Mouse (Mus musculus) spleen, adult 2 months (tissue): ENCODE results near the gene Ccr10. TPM values are rescaled to one million over a fixed set of nuclear protein-coding genes. Genes with fewer than 3 reads are reported as not detected.

Experiments
- DNase-seq, 2 experiments: peaks; one replicate each; pipeline versions ENCODE4 v3.0.0 to v3.0.0-alpha.2; 2012 to 2021; ENCODE audit warnings: low spot score in 2 of 2, low read depth in 1 of 2
- H3K27ac ChIP-seq: fragments of 200-500 bp; 2 replicates; pipeline ENCODE4 v1.5.1; 2012; ENCODE audit warnings: low read length, inconsistent platforms; ENCODE audit not compliant: insufficient read depth
- H3K27me3 ChIP-seq: fragments of 200-500 bp; 2 replicates; pipeline ENCODE4 v1.6.1; 2012; ENCODE audit warnings: mild to moderate bottlenecking, moderate library complexity, low read length, inconsistent platforms; ENCODE audit not compliant: control insufficient read depth, insufficient read depth
- H3K36me3 ChIP-seq: fragments of 200-500 bp; 2 replicates; pipeline ENCODE4 v1.6.1; 2012; ENCODE audit warnings: mild to moderate bottlenecking, low read length, inconsistent platforms; ENCODE audit not compliant: control insufficient read depth, insufficient read depth
- H3K4me1 ChIP-seq: fragments of 200-500 bp; 2 replicates; pipeline ENCODE4 v1.6.1; 2011; ENCODE audit warnings: inconsistent platforms; ENCODE audit not compliant: control insufficient read depth, insufficient read depth, insufficient read length
- H3K4me3 ChIP-seq: fragments of 200-500 bp; 2 replicates; pipeline ENCODE4 v1.5.1; 2011; ENCODE audit warnings: mild to moderate bottlenecking, inconsistent platforms; ENCODE audit not compliant: insufficient read depth, insufficient read length; ENCODE audit errors: extremely low read depth
- CTCF ChIP-seq: fragments of 200-500 bp; IDR thresholded peaks from 2 replicates; pipeline ENCODE4 v1.5.1; 2011; ENCODE audit warnings: mild to moderate bottlenecking, inconsistent platforms; ENCODE audit not compliant: insufficient read depth, insufficient read length, insufficient replicate concordance; ENCODE audit errors: extremely low read depth
- POLR2A ChIP-seq: fragments of 200-500 bp; IDR thresholded peaks from 2 replicates; pipeline ENCODE4 v1.6.1; 2011; ENCODE audit warnings: low read depth, low read length, inconsistent platforms
- WGBS: fragments of 180-500 bp; shearing (Covaris S2); methylation state at CpG from one replicate; pipeline ENCODE4 v1.1.7; 2018; 5-methylcytosine and 5-hydroxymethylcytosine counted together
- polyA plus RNA-seq: library from polyadenylated mRNA; depleted of rRNA; stranded (reverse); fragments of >200 nt; gene quantifications from 2 replicates; pipeline ENCODE4 v1.2.3, GENCODE M21; 2012

The Ccr10 gene
- polyA plus RNA-seq, 1 experiment = 1.6 TPM

GRCm38 (mm10) chr11:101134217-101134865 lies 40.9 kb downstream of the Ccr10 start:
- Histone ChIP-seq H3K27me3 (no peaks in the 10 kb centered on the region), H3K36me3 (no peaks in the 10 kb centered on the region), H3K4me3 (no peak overlapping the region), H3K4me1 (no peaks in the 10 kb centered on the region), H3K27ac (no peak overlapping the region)
- no peak for DNase-seq
- WGBS = 86% methylated on average over 13 of the region's 13 CpGs
- no peak for TF ChIP-seq CTCF
- TF ChIP-seq POLR2A = no peak

GRCm38 (mm10) chr11:101133037-101133436 lies 42.2 kb downstream of the Ccr10 start:
- H3K4me3 ChIP-seq = no peak overlapping the region
- WGBS = 42% methylated on average over 12 of the region's 12 CpGs
- no peaks in the 10 kb centered on the region for H3K4me1 ChIP-seq
- H3K36me3 ChIP-seq = no peaks in the 10 kb centered on the region
- no peaks in the 10 kb centered on the region for H3K27me3 ChIP-seq
- DNase-seq = no peak
- no peak overlapping the region for H3K27ac ChIP-seq
- TF ChIP-seq POLR2A (no peak), CTCF (no peak)

- 93% methylated on average over 6 of the region's 6 CpGs for WGBS
- DNase-seq = no peak
- no peak overlapping the region for H3K27ac ChIP-seq
These were observed 43.5 kb downstream of the Ccr10 start for GRCm38 (mm10) chr11:101131701-101132100.

GRCm38 (mm10) chr11:101131187-101131586 lies 44.1 kb downstream of the Ccr10 start:
- H3K36me3 ChIP-seq = peaks cover 5% of the 10 kb centered on the region; the same call in 1 of the 2 replicates
- no peak for DNase-seq
- H3K27ac ChIP-seq = no peak overlapping the region
- H3K4me3 ChIP-seq = no peak overlapping the region
- WGBS = 89% methylated on average over 2 of the region's 2 CpGs
- no peak for TF ChIP-seq POLR2A
- no peak for TF ChIP-seq CTCF
- H3K4me1 ChIP-seq = no peaks in the 10 kb centered on the region
- H3K27me3 ChIP-seq = no peaks in the 10 kb centered on the region

More at GRCm38 (mm10) chr11:101131701-101132100, 43.5 kb downstream of the Ccr10 start:
- H3K4me3 ChIP-seq = no peak overlapping the region
- no peak for TF ChIP-seq CTCF
- TF ChIP-seq POLR2A = no peak
- no peaks in the 10 kb centered on the region for H3K27me3 ChIP-seq
- H3K4me1 ChIP-seq = no peaks in the 10 kb centered on the region
- peaks cover under 1% of the 10 kb centered on the region; the same call in 1 of the 2 replicates for H3K36me3 ChIP-seq

GRCm38 (mm10) chr11:101130056-101130756 lies 45.0 kb downstream of the Ccr10 start:
- H3K27ac ChIP-seq = no peak overlapping the region
- H3K36me3 ChIP-seq = peaks cover 8% of the 10 kb centered on the region; the same call in 1 of the 2 replicates
- H3K4me1 ChIP-seq = no peaks in the 10 kb centered on the region
- TF ChIP-seq POLR2A (no peak), CTCF (no peak)
- H3K4me3 ChIP-seq = no peak overlapping the region
- H3K27me3 ChIP-seq = no peaks in the 10 kb centered on the region
- 60% methylated on average over 18 of the region's 18 CpGs for WGBS
- DNase-seq = no peak

- 82% methylated on average over 11 of the region's 11 CpGs for whole genome bisulfite sequencing
- H3K27ac ChIP-seq = no peak overlapping the region
- no peak overlapping the region for H3K4me3 ChIP-seq
- peaks cover 8% of the 10 kb centered on the region; the same call in 1 of the 2 replicates for H3K36me3 ChIP-seq
- H3K27me3 ChIP-seq = no peaks in the 10 kb centered on the region
- no peak for DNase-seq
- H3K4me1 ChIP-seq = no peaks in the 10 kb centered on the region
- no peak for TF ChIP-seq CTCF
- TF ChIP-seq POLR2A = no peak
These were observed 46.2 kb downstream of the Ccr10 start for GRCm38 (mm10) chr11:101128996-101129577.
